Mouse (Mus musculus) G1E (cell line): ENCODE measurements around the gene Zzef1. TPM values are rescaled to one million over a fixed set of nuclear protein-coding genes. Genes with fewer than 3 reads are reported as not detected.

Source experiments
- ATAC-seq: 2 replicates; pipeline ENCODE4 v1.8.0; 2016; ENCODE audit warnings: mild to moderate bottlenecking; ENCODE audit not compliant: insufficient number of reproducible peaks, poor library complexity, low FRiP score, severe bottlenecking; ENCODE audit errors: extremely low read depth
- DNase-seq: peaks from one replicate; pipeline ENCODE4 v3.0.0; 2012; ENCODE audit warnings: low spot score
- H3K27me3 ChIP-seq: 2 replicates; pipeline ENCODE4 v1.6.1; 2012; ENCODE audit warnings: mild to moderate bottlenecking, low read length, inconsistent platforms; ENCODE audit not compliant: insufficient read depth
- H3K36me3 ChIP-seq: replicated peaks from 2 replicates; pipeline ENCODE3; 2012; ENCODE audit warnings: mild to moderate bottlenecking, inconsistent platforms
- H3K4me1 ChIP-seq: 2 replicates; pipeline ENCODE4 v1.6.1; 2012; ENCODE audit warnings: low read depth, low read length, inconsistent platforms, mixed read lengths; ENCODE audit not compliant: insufficient read depth
- H3K4me3 ChIP-seq: 2 replicates; pipeline ENCODE4 v1.5.1; 2012; ENCODE audit warnings: low read depth, mild to moderate bottlenecking, inconsistent platforms, low read length, moderate library complexity, mixed read lengths
- H3K9me3 ChIP-seq: replicated peaks from 2 replicates; pipeline ENCODE4 v1.6.1; 2012; ENCODE audit warnings: inconsistent platforms
- CTCF ChIP-seq: IDR thresholded peaks from 2 replicates; pipeline ENCODE4 v1.5.1; 2012; ENCODE audit warnings: low read depth, low read length, inconsistent platforms, mixed read lengths
- GATA1 ChIP-seq: IDR thresholded peaks from 2 replicates; pipeline ENCODE4 v1.6.1; 2012; ENCODE audit warnings: borderline replicate concordance, low read length, inconsistent platforms, mixed read lengths
- GATA2 ChIP-seq: IDR thresholded peaks from 2 replicates; pipeline ENCODE4 v1.6.1; 2012; ENCODE audit warnings: low read depth, low read length, inconsistent platforms, borderline replicate concordance
- POLR2AphosphoS5 ChIP-seq: IDR thresholded peaks from 2 replicates; pipeline ENCODE4 v1.6.1; 2012; ENCODE audit warnings: low read depth, low read length, inconsistent platforms; ENCODE audit not compliant: insufficient replicate concordance
- TAL1 ChIP-seq: conservative IDR thresholded peaks from 2 replicates; pipeline ENCODE4 v1.6.1; 2012; ENCODE audit warnings: low read depth, low read length, inconsistent platforms, mixed read lengths
- polyA plus RNA-seq: library from polyadenylated mRNA; stranded (reverse); fragments of >175 nt; gene quantifications from 2 replicates; pipeline ENCODE4 v1.2.3, GENCODE M21; 2012
- total RNA-seq, 2 experiments: library from RNA; stranded (forward) in 1 of 2; stranded (reverse) in 1 of 2; fragments of 200-1000 nt in 1 of 2; fragments of >200 nt in 1 of 2; fragmentation: Nextera tagmentation in 1 of 2; gene quantifications; 2 replicates each; pipeline ENCODE4 v1.2.3; 2014 to 2017

The Zzef1 gene
- total and polyA plus RNA-seq, 3 experiments = 5.3 to 43.4 (median 33.2) TPM

DNA sequence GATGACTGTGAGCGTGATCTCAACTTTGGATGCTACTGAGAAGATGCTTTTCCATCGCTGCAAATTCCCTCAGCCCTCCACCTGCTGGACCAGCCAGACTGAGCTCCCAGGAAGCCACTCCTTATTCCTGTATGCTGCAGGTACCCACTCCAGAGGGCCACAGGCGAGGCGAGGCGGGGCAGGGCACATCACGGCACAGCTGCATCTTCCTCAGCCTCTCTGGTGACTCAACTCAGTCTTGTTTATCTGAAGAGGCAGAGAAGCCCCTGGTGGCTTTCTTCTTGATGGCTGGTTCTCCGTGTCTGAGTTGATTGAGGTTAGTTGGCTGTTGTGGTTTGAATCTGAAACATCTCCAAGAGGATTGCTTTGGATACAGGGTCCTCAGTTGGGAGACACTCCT, 152.2 kb downstream of the Zzef1 start:
- H3K9me3 ChIP-seq = no peaks in the 10 kb centered on the region; the same call in 1 of the 2 replicates
- no peak overlapping the region for H3K4me3 ChIP-seq
- no peaks in the 10 kb centered on the region for H3K36me3 ChIP-seq
- H3K27me3 ChIP-seq = peaks cover 18% of the 10 kb centered on the region
- peaks cover 40% of the 10 kb centered on the region for H3K4me1 ChIP-seq
- ATAC-seq = no peak
- DNase-seq = no peak
- TF ChIP-seq GATA1 = no peak
- no peak for TF ChIP-seq CTCF
- no peak for TF ChIP-seq GATA2
- no peak for TF ChIP-seq POLR2AphosphoS5
- TF ChIP-seq TAL1 = no peak

DNA sequence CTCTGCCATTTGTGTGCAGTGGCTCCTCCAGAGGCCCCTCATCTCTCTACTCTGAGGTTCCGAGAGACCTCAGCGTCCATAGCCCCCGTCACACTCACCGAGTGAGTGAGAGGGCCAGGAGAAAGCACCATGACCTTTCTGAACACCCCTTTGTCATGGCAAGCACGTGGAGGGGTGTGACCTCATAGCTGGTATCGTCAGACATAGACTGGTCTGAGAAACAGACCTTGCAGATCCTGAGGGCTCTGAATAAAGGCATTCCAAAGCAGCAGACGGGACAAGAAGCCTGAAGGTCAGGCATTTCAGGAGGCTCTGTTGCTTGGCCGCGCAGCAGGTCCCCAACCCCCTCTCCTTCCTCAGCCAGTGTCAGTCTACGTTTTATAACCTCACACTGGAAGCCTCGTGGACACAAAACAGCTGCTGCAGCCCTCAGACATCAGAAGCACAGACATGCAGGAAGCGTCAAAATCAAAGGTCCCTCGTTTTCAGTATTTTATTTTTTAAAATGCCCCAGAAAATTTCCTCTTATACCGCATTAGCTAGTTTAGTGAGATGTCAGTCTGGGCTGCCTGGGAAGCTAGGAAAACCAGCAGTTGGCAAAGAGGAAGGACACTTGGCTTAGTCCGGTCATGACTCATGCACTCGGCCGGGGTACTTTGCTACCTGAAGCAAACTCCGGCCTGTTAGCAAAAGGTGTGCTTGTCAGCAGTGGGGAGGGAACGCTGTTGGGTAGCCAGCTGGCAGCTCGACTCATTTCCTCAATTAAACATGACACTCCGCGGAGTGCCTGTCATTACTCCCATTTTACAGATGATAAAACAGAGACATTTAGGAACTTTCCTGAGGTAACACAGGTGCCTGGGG, 155.3 kb downstream of the Zzef1 start:
- no peak for DNase-seq
- Histone ChIP-seq H3K4me1 (peaks cover 51% of the 10 kb centered on the region), H3K9me3 (no peaks in the 10 kb centered on the region; the same call in 1 of the 2 replicates), H3K36me3 (no peaks in the 10 kb centered on the region), H3K4me3 (no peak overlapping the region), H3K27me3 (peaks cover 21% of the 10 kb centered on the region)
- ATAC-seq = no peak
- TF ChIP-seq CTCF (no peak), GATA2 (no peak), TAL1 (no peak), POLR2AphosphoS5 (no peak), GATA1 (no peak)

DNA sequence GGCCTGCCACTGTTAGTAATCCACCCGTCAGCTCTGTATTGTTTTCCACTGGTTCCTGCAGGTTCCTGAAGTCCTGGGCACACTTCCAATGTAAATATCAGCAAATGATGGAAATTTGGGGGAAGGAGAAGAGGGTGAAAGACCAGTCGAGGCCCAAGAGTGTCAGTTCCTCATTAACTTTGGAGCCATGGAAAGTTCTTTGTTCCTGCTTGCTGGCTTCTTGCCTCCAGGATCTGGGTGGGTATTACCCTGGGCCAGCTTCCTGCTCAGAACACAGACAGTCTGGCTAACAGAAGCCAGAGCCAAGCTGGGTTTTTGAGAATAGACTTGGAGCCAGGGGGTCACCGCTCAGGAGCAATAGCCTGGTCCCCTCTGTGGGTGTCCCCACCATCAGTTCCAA, 156.2 kb downstream of the Zzef1 start:
- no peak for DNase-seq
- H3K4me3 ChIP-seq = no peak overlapping the region
- H3K4me1 ChIP-seq = peaks cover 49% of the 10 kb centered on the region
- H3K36me3 ChIP-seq = no peaks in the 10 kb centered on the region
- peaks cover 19% of the 10 kb centered on the region for H3K27me3 ChIP-seq
- H3K9me3 ChIP-seq = no peaks in the 10 kb centered on the region; the same call in 1 of the 2 replicates
- no peak for TF ChIP-seq TAL1
- no peak for TF ChIP-seq GATA1
- no peak for TF ChIP-seq POLR2AphosphoS5
- TF ChIP-seq GATA2 = no peak
- TF ChIP-seq CTCF = no peak
- no peak for ATAC-seq

DNA sequence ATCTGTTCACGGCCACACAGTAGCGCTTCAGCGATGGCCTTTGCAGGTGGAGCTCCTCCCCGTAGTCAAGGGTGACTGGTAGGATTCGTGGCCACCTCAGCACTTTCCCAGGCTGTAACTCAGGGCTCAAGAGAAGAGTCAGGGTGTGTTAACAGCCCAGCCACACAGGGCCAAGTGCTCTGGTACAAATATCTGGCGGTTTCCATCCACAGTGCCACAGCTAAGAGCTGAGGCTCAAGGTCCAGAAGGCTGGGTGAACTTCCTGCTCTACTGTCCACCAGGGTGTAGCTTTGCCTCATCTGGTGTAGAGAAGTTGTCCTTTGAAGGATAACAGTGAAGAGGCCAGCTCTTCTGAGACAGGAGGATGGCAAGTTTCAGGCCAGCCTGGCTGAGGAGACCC, 156.7 kb downstream of the Zzef1 start:
- H3K4me1 ChIP-seq = peaks cover 52% of the 10 kb centered on the region
- no peak overlapping the region for H3K4me3 ChIP-seq

DNA sequence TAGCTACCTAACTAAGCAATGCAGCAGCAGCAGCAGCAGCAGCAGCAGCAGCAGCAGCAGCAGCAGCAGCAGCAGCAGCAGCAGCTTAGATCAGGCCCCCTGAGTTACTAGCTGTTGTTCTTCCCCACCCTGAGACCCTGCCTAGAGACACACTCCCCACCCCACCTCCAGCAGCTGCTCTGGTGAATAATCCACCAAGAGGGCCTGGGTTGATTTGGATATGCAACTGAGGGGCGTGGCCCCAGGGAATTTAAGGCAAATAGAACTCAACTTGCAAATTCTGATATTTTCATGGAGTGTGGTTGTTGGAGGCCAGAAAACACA, 157.1 kb downstream of the Zzef1 start:
- no peaks in the 10 kb centered on the region; the same call in 1 of the 2 replicates for H3K9me3 ChIP-seq
- DNase-seq (no peak), ATAC-seq (no peak)
- TF ChIP-seq GATA2 = no peak
- no peak for TF ChIP-seq CTCF
- TF ChIP-seq GATA1 = no peak
- no peak for TF ChIP-seq TAL1
- TF ChIP-seq POLR2AphosphoS5 = no peak
- no peaks in the 10 kb centered on the region for H3K36me3 ChIP-seq
- H3K27me3 ChIP-seq = peaks cover 10% of the 10 kb centered on the region
- peaks cover 51% of the 10 kb centered on the region for H3K4me1 ChIP-seq
- no peak overlapping the region for H3K4me3 ChIP-seq

More for the DNA sequence above, 156.7 kb downstream of the Zzef1 start:
- Histone ChIP-seq H3K9me3 (no peaks in the 10 kb centered on the region; the same call in 1 of the 2 replicates), H3K36me3 (no peaks in the 10 kb centered on the region), H3K27me3 (peaks cover 14% of the 10 kb centered on the region)
- no peak for DNase-seq
- ATAC-seq = no peak
- TF ChIP-seq CTCF (no peak), POLR2AphosphoS5 (no peak), GATA1 (no peak), GATA2 (no peak)

DNA sequence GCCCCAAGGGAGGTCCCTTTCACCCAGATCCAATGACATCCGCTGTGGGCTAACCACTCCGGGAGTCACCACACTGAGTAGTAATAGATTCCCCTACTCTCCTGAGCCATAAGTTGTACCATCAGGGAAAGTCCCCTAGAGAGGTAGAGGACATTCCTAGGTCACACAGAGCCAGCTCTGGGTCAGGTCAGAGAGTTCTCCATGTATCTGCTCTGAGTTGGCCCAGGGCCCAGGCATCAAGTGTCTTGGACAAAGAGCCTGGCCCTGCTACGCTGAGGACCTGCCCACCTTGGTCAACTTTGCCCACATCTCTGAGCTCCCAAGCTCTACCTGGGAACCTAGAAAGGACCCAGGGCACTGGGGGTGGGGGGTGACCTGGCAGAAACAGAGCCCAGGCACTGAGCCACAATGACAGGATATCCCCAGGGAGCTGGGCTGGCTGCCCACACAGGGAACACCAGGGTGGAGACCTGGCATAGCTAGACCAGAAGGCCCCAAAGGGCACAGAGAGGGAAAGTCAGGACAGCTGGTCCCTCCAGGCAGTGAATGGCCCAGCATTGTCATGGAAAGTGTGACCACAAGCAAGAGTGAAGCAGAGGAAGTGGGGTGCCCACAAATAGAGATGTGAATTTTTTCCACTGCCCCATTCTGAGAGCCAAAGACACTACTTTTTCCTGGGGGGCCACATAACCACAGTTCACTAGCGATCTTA, 157.6 kb downstream of the Zzef1 start:
- Histone ChIP-seq H3K4me1 (peaks cover 53% of the 10 kb centered on the region), H3K27me3 (peaks cover 7% of the 10 kb centered on the region), H3K9me3 (no peaks in the 10 kb centered on the region; the same call in 1 of the 2 replicates), H3K4me3 (no peak overlapping the region), H3K36me3 (no peaks in the 10 kb centered on the region)
- TF ChIP-seq GATA2 (no peak), TAL1 (no peak), POLR2AphosphoS5 (no peak), GATA1 (no peak), CTCF (no peak)
- DNase-seq (no peak), ATAC-seq (no peak)
